In genomic region chr13:3769531-3769930, GRCm38 (mm10) we compare ENCODE assay signal across 14 mouse cellular contexts. TPM values are rescaled to one million over a fixed set of nuclear protein-coding genes. Genes with fewer than 3 reads are reported as not detected.
DNase-seq lines count a peak whose midpoint lies in the region; ATAC-seq and TF ChIP-seq lines count a peak whose summit lies in the region.
"Had no signal": no experiment of that assay in that cellular context is flagged by ENCODE, and none has a peak within 500 bp of the region (broad histone marks: within the 10 kb centered on the region; RNA-seq: fewer than 3 reads in every experiment).

No protein-coding gene starts in this region.

- H3K9ac ChIP-seq in hindbrain, postnatal 0 days (replicated peaks; ENCODE audit: low read length), result no peak overlapping the region
- no peak overlapping the region for H3K9ac ChIP-seq in lung, embryonic 16.5 days (ENCODE audit: low read length)
- no peak overlapping the region for H3K9ac ChIP-seq in limb, embryonic 15.5 days
- H3K9ac ChIP-seq in stomach, postnatal 0 days (ENCODE audit: low read length), result no peak overlapping the region
- no peak overlapping the region for H3K9ac ChIP-seq in forebrain, embryonic 16.5 days (replicated peaks; ENCODE audit: low read depth, low read length)
- H3K9ac ChIP-seq: liver, embryonic 13.5 days had no signal

- ATAC-seq in hindbrain, postnatal 0 days, result no peak
- peak; percentile 48 for ATAC-seq in lung, embryonic 16.5 days (ENCODE audit: low read depth)
- no peak for ATAC-seq in limb, embryonic 15.5 days (ENCODE audit: insufficient number of reproducible peaks, low FRiP score, low TSS enrichment, low read depth)
- no peak for ATAC-seq in stomach, postnatal 0 days (ENCODE audit: low FRiP score, low TSS enrichment)
- ATAC-seq in forebrain, embryonic 16.5 days, result no peak

- 0 out of 2 replicates have a peak overlapping the region, but pooled peaks have one; percentile 3 for H3K27ac ChIP-seq in hindbrain, postnatal 0 days
- H3K27ac ChIP-seq in hindbrain, embryonic 10.5 days, result no peak overlapping the region
- H3K27ac ChIP-seq in lung, embryonic 16.5 days (ENCODE audit: low read length), result peak overlapping the region; percentile 79
- peak overlapping the region; percentile 74 for H3K27ac ChIP-seq in limb, embryonic 15.5 days
- H3K27ac ChIP-seq in stomach, postnatal 0 days (replicated peaks), result peak overlapping the region; percentile 63
- no peak overlapping the region for H3K27ac ChIP-seq in forebrain, embryonic 16.5 days (ENCODE audit: low read length)
- H3K27ac ChIP-seq: liver, embryonic 13.5 days; midbrain, embryonic 10.5 days had no signal

- no peak for DNase-seq in hindbrain, postnatal 0 days (ENCODE audit: low spot score)
- DNase-seq in hindbrain, embryonic 10.5 days (ENCODE audit: low spot score), result no peak
- no peak for DNase-seq in lung, adult 2 months
- no peak for DNase-seq in stomach, postnatal 0 days (ENCODE audit: low spot score)
- no peak for DNase-seq in layer of hippocampus, postnatal 10 days (ENCODE audit: low spot score in 2 of 2)
- DNase-seq: layer of hippocampus, postnatal 36 days; liver, embryonic 13.5 days had no signal

- H3K27me3 ChIP-seq in hindbrain, postnatal 0 days (ENCODE audit: insufficient read depth, low read length), result no peaks in the 10 kb centered on the region
- H3K27me3 ChIP-seq in hindbrain, embryonic 10.5 days (ENCODE audit: insufficient read depth, poor library complexity, severe bottlenecking), result no peaks in the 10 kb centered on the region
- no peaks in the 10 kb centered on the region for H3K27me3 ChIP-seq in lung, embryonic 16.5 days (ENCODE audit: control insufficient read depth, insufficient read depth, low read depth, low read length)
- no peaks in the 10 kb centered on the region for H3K27me3 ChIP-seq in limb, embryonic 15.5 days
- no peaks in the 10 kb centered on the region for H3K27me3 ChIP-seq in stomach, postnatal 0 days (ENCODE audit: control insufficient read depth, insufficient read depth, low read length)
- H3K27me3 ChIP-seq in forebrain, embryonic 16.5 days (replicated peaks; ENCODE audit: control insufficient read depth, insufficient read depth, low read length), result no peaks in the 10 kb centered on the region
- H3K27me3 ChIP-seq: liver, embryonic 13.5 days had no signal

- no peak overlapping the region for H3K4me2 ChIP-seq in hindbrain, postnatal 0 days (ENCODE audit: low read depth, low read length)
- no peak overlapping the region for H3K4me2 ChIP-seq in lung, embryonic 16.5 days (ENCODE audit: low read depth, low read length)
- no peak overlapping the region for H3K4me2 ChIP-seq in limb, embryonic 15.5 days
- no peak overlapping the region for H3K4me2 ChIP-seq in stomach, postnatal 0 days (replicated peaks; ENCODE audit: low read depth)
- H3K4me2 ChIP-seq in forebrain, embryonic 16.5 days (ENCODE audit: low read length), result no peak overlapping the region
- H3K4me2 ChIP-seq: liver, embryonic 13.5 days had no signal

- TF ChIP-seq POLR2A in lung, adult 2 months (IDR thresholded peaks at IDR 0.05; ENCODE audit: borderline replicate concordance, extremely low read depth, low read depth, low read length), result no peak

- H3K4me3 ChIP-seq in hindbrain, postnatal 0 days (ENCODE audit: low read length), result no peak overlapping the region
- no peak overlapping the region for H3K4me3 ChIP-seq in hindbrain, embryonic 10.5 days
- no peak overlapping the region for H3K4me3 ChIP-seq in lung, embryonic 16.5 days (ENCODE audit: low read length)
- H3K4me3 ChIP-seq in lung, adult 2 months (replicated peaks; ENCODE audit: extremely low read depth, low read depth, low read length), result no peak overlapping the region
- no peak overlapping the region for H3K4me3 ChIP-seq in limb, embryonic 15.5 days
- no peak overlapping the region for H3K4me3 ChIP-seq in stomach, postnatal 0 days (ENCODE audit: low read depth, low read length)
- H3K4me3 ChIP-seq in forebrain, embryonic 16.5 days (replicated peaks; ENCODE audit: low read length), result no peak overlapping the region
- H3K4me3 ChIP-seq: liver, embryonic 13.5 days; midbrain, embryonic 10.5 days had no signal

- 60% methylated on average over 3 of the region's 3 CpGs for WGBS in hindbrain, postnatal 0 days
- 90% methylated on average over 3 of the region's 3 CpGs for WGBS in hindbrain, embryonic 10.5 days
- 57% methylated on average over 3 of the region's 3 CpGs for WGBS in lung, embryonic 16.5 days
- WGBS in lung, adult 2 months, result 48% methylated on average over 3 of the region's 3 CpGs
- 59% methylated on average over 3 of the region's 3 CpGs for WGBS in limb, embryonic 15.5 days
- 48% methylated on average over 3 of the region's 3 CpGs for WGBS in stomach, postnatal 0 days
- 87% methylated on average over 3 of the region's 3 CpGs for WGBS in forebrain, embryonic 16.5 days

- no peaks in the 10 kb centered on the region for H3K36me3 ChIP-seq in hindbrain, postnatal 0 days (ENCODE audit: insufficient read depth, low read length)
- H3K36me3 ChIP-seq in hindbrain, embryonic 10.5 days, result no peaks in the 10 kb centered on the region
- no peaks in the 10 kb centered on the region for H3K36me3 ChIP-seq in lung, embryonic 16.5 days (ENCODE audit: control insufficient read depth, insufficient read depth, low read length)
- no peaks in the 10 kb centered on the region for H3K36me3 ChIP-seq in limb, embryonic 15.5 days
- H3K36me3 ChIP-seq in stomach, postnatal 0 days (ENCODE audit: control insufficient read depth, insufficient read depth, low read length), result no peaks in the 10 kb centered on the region
- no peaks in the 10 kb centered on the region for H3K36me3 ChIP-seq in forebrain, embryonic 16.5 days (ENCODE audit: control insufficient read depth, insufficient read depth)
- H3K36me3 ChIP-seq: liver, embryonic 13.5 days; midbrain, embryonic 10.5 days had no signal

- TF ChIP-seq CTCF in hindbrain, postnatal 0 days (IDR thresholded peaks at IDR 0.05; ENCODE audit: low read depth), result no peak
- TF ChIP-seq CTCF in lung, adult 2 months (IDR thresholded peaks at IDR 0.05; ENCODE audit: insufficient read depth, low read length), result no peak
- no peak for TF ChIP-seq CTCF in stomach, postnatal 0 days (IDR thresholded peaks at IDR 0.05; ENCODE audit: low read depth)

- H3K4me1 ChIP-seq in hindbrain, postnatal 0 days (ENCODE audit: insufficient read depth, low read length), result no peaks in the 10 kb centered on the region
- H3K4me1 ChIP-seq in hindbrain, embryonic 10.5 days (replicated peaks), result peaks cover 4% of the 10 kb centered on the region; the same call in 1 of the 2 replicates
- H3K4me1 ChIP-seq in lung, embryonic 16.5 days (replicated peaks; ENCODE audit: control insufficient read depth, insufficient read depth, low read length), result peaks cover 29% of the 10 kb centered on the region
- peaks cover 21% of the 10 kb centered on the region for H3K4me1 ChIP-seq in lung, adult 2 months (ENCODE audit: control insufficient read depth, insufficient read depth, low read length)
- peaks cover 32% of the 10 kb centered on the region for H3K4me1 ChIP-seq in limb, embryonic 15.5 days
- peaks cover 10% of the 10 kb centered on the region for H3K4me1 ChIP-seq in stomach, postnatal 0 days (replicated peaks; ENCODE audit: control insufficient read depth, insufficient read depth)
- peaks cover 11% of the 10 kb centered on the region for H3K4me1 ChIP-seq in forebrain, embryonic 16.5 days (replicated peaks; ENCODE audit: control insufficient read depth, insufficient read depth, low read length)
- H3K4me1 ChIP-seq: midbrain, embryonic 10.5 days had no signal

- no peak for TF ChIP-seq EP300 in stomach, postnatal 0 days (optimal IDR thresholded peaks at IDR 0.05)

- H3K9me3 ChIP-seq in hindbrain, postnatal 0 days (ENCODE audit: low read length), result no peaks in the 10 kb centered on the region
- H3K9me3 ChIP-seq in hindbrain, embryonic 10.5 days, result no peaks in the 10 kb centered on the region
- H3K9me3 ChIP-seq in lung, embryonic 16.5 days (ENCODE audit: control insufficient read depth, low read length), result no peaks in the 10 kb centered on the region
- no peaks in the 10 kb centered on the region for H3K9me3 ChIP-seq in limb, embryonic 15.5 days
- no peaks in the 10 kb centered on the region for H3K9me3 ChIP-seq in stomach, postnatal 0 days (ENCODE audit: control insufficient read depth, low read length)
- H3K9me3 ChIP-seq in forebrain, embryonic 16.5 days (ENCODE audit: control insufficient read depth, low read length), result no peaks in the 10 kb centered on the region
- H3K9me3 ChIP-seq: liver, embryonic 13.5 days; midbrain, embryonic 10.5 days had no signal

RNA-seq across cellular contexts. Expression of gene Calml3, which starts 34.6 kb away (rescaled TPM):
- not detected in 2 replicates for total RNA-seq in hindbrain, postnatal 0 days (2014; rRNA removed)
- not detected in 2 replicates for polyA plus RNA-seq in hindbrain, postnatal 0 days (2015; fragmentation: Nextera tagmentation; extraction: Ambion mirVana)
- polyA plus RNA-seq in hindbrain, embryonic 10.5 days (2016; fragmentation: Nextera tagmentation; extraction: Ambion mirVana), result 0.14 TPM in 1 of 2 replicates, not detected in the other
- 0.24 and 0.39 TPM in 2 replicates for polyA plus RNA-seq in lung, embryonic 16.5 days (2015; fragmentation: Nextera tagmentation; extraction: Ambion mirVana)
- polyA plus RNA-seq in lung, adult 2 months (2012; rRNA removed), result 3.6 and 81.6 TPM in 2 replicates
- 22.0 and 22.9 TPM in 2 replicates for polyA plus RNA-seq in limb, embryonic 15.5 days (2015; fragmentation: Nextera tagmentation; extraction: Ambion mirVana)
- polyA plus RNA-seq in stomach, postnatal 0 days (2015; fragmentation: Nextera tagmentation; extraction: Ambion mirVana), result 40.0 and 44.6 TPM in 2 replicates
- polyA plus RNA-seq in forebrain, embryonic 16.5 days (2015; fragmentation: Nextera tagmentation; extraction: Ambion mirVana), result not detected in 2 replicates
- total RNA-seq in layer of hippocampus, postnatal 10 days (2021), result not detected
- total RNA-seq: adrenal gland, postnatal 4 days; layer of hippocampus, postnatal 36 days; MEL had no signal
- polyA plus RNA-seq: intestine, embryonic 14.5 days; liver, embryonic 13.5 days; midbrain, embryonic 10.5 days had no signal

Comparison
In these comparisons a context has a peak if more than half of its experiments do, and no peak if none do; other contexts are left out.
1. H3K27ac ChIP-seq: peak in hindbrain, postnatal 0 days (single experiment), lung, embryonic 16.5 days (single experiment), limb, embryonic 15.5 days (single experiment) and stomach, postnatal 0 days (single experiment); none in hindbrain, embryonic 10.5 days (single experiment) and forebrain, embryonic 16.5 days (single experiment).